Mouse (Mus musculus) gastrocnemius, adult 18-20 months (tissue): ENCODE measurements around the gene Rab6a. TPM values are rescaled to one million over a fixed set of nuclear protein-coding genes. Genes with fewer than 3 reads are reported as not detected.

ENCODE experiments used
- DNase-seq: peaks from one replicate; pipeline ENCODE4 v3.0.0; 2021; ENCODE audit warnings: low spot score
- total RNA-seq, 2 experiments: library from RNA; stranded (reverse); gene quantifications; 2 replicates each; pipeline ENCODE4 v1.2.3; 2021

Gene Rab6a
- total RNA-seq, 2 experiments from 2014 or later = 65.5 to 68.8 TPM

GRCm38 (mm10) chr7:100616121-100616857, 9.1 kb downstream of the Rab6a start:
- DNase-seq = no peak

- DNase-seq = no peak
Observed at GRCm38 (mm10) chr7:100622277-100622676, 15.1 kb downstream of the Rab6a start.

GRCm38 (mm10) chr7:100624538-100624937, 17.3 kb downstream of the Rab6a start:
- DNase-seq = no peak

- DNase-seq = no peak
Observed at GRCm38 (mm10) chr7:100637657-100638056, 30.4 kb downstream of the Rab6a start.

GRCm38 (mm10) chr7:100642413-100642812, 35.2 kb downstream of the Rab6a start:
- DNase-seq = no peak

GRCm38 (mm10) chr7:100645147-100645546, 37.9 kb downstream of the Rab6a start:
- DNase-seq = peak; percentile 68

- DNase-seq = no peak
Observed at GRCm38 (mm10) chr7:100649095-100649494, 41.9 kb downstream of the Rab6a start.

- DNase-seq = no peak
Observed at GRCm38 (mm10) chr7:100649826-100650225, 42.6 kb downstream of the Rab6a start.

- DNase-seq = no peak
Observed at GRCm38 (mm10) chr7:100650421-100650820, 43.2 kb downstream of the Rab6a start.

GRCm38 (mm10) chr7:100651011-100651410, 43.8 kb downstream of the Rab6a start:
- no peak for DNase-seq

GRCm38 (mm10) chr7:100653480-100654266, 46.5 kb downstream of the Rab6a start:
- DNase-seq = no peak

GRCm38 (mm10) chr7:100654441-100654840, 47.2 kb downstream of the Rab6a start:
- DNase-seq = no peak

GRCm38 (mm10) chr7:100656739-100657138, 49.5 kb downstream of the Rab6a start:
- DNase-seq = peak; percentile 35

GRCm38 (mm10) chr7:100658093-100658578, 50.9 kb downstream of the Rab6a start:
- DNase-seq = peak; percentile 74

- DNase-seq = no peak
Observed at GRCm38 (mm10) chr7:100661264-100661663, 54.1 kb downstream of the Rab6a start.

GRCm38 (mm10) chr7:100662231-100662630, 55.0 kb downstream of the Rab6a start, which contains the start of gene Plekhb1:
Gene Plekhb1 (minus strand): TSS chr7:100662414.
- no peak for DNase-seq

- peak; percentile 96 for DNase-seq
Observed at GRCm38 (mm10) chr7:100663190-100663589, 56.0 kb downstream of the Rab6a start.

- no peak for DNase-seq
Observed at GRCm38 (mm10) chr7:100663729-100664304, 56.6 kb downstream of the Rab6a start.

GRCm38 (mm10) chr7:100670646-100671045, 63.4 kb downstream of the Rab6a start:
- DNase-seq = no peak

- DNase-seq = no peak
Observed at GRCm38 (mm10) chr7:100673452-100673851, 66.2 kb downstream of the Rab6a start.

GRCm38 (mm10) chr7:100674941-100675340, 67.7 kb downstream of the Rab6a start:
- DNase-seq = no peak

- DNase-seq = no peak
Observed at GRCm38 (mm10) chr7:100678052-100678451, 70.8 kb downstream of the Rab6a start.
